Mouse (Mus musculus) mouse trophoblast stem cell (cell line): Measurements from ENCODE around the gene Lsm14a.

Experiments
- in situ Hi-C, 2 experiments: fragments of 300-500 bp; cut with MseI, MboI; formaldehyde crosslinking; loops; 2 replicates in 1 of 2; 3 replicates in 1 of 2; pipeline ENCODE4 v1.15.1; 2025

Lsm14a gene

DNA sequence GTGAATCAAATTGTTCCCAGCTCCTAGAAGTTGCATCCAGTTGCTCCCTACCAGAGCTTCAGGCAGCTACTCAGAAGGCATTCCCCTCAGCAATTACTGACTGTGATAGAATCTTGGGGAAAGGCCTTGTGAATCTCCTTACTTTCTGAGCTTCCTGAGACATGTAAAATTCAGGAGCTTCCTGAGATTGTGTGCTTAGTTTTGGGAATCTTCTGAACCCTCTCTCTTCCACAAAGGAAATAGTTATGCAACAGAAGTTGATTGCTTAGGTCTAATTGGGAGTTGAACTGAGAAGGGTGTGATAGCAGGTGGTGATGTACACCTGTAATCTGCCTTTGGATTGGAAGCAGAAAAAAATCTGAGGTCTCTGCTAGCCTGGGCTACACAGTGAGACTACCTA is at the start of gene Lsm14a:
Lsm14a (minus strand) TSS at position 101 of the 400 bp plus-strand sequence.
- in situ Hi-C loops, result no loop called here

DNA sequence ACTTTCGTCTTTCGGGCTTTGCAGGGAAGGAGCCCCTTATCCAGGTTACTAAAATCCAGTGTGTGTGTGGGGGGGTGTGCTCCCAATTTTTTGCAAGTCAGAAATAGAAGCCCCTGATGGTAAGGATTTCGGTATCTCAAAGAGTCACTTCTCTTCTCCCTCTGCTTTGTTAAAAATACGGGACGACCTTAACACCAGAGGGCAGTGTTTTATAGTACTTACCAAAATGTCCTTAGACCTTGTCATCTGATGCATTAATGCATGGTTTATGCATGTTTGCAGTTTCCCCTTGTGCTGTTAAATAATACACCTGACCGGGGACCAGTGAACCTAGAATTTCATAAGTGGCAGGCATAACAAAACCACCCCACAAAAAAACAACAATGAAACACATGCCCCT is 45.8 kb upstream of the Lsm14a start:
- in situ Hi-C loops, result no loop called here

DNA sequence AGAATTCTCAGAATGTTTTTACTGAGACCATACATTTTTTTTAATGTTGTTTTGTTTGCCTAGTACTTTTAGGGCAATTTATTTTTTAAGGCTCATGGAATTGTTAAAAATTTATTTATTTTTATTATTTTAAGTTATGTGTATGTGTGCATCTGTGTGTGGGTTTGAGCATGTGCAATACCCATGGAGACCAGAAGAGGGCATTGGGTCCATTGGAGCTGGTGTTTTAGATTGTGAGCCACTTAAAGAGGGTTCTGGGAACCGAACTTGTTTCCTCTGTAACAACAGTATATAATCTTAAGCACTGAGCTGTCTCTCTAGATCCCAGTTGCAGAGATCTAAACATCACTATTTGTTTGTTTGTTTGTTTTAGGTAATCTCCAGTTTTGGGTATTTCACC is 40.5 kb upstream of the Lsm14a start:
- in situ Hi-C loops, result no loop called here

DNA sequence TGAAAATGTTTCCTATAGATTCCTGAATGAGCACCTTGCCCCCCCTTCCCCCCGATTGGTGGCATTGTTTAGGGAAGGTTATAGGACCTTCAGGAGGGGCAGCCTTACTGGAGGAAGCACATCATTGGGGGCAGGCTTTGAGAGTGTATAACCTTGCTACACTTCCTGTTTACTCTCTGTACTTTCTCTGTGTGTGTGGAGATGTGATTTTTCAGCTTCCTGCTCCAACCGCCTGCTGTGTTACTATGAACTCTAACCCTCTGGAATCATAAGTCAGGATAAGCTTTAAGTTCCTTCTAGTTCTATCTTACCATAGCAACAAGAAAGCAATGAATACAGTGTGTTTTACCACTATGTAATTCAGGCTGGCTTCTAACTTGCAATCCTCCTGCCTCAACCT is 28.1 kb upstream of the Lsm14a start:
- in situ Hi-C loops, result no loop called here

DNA sequence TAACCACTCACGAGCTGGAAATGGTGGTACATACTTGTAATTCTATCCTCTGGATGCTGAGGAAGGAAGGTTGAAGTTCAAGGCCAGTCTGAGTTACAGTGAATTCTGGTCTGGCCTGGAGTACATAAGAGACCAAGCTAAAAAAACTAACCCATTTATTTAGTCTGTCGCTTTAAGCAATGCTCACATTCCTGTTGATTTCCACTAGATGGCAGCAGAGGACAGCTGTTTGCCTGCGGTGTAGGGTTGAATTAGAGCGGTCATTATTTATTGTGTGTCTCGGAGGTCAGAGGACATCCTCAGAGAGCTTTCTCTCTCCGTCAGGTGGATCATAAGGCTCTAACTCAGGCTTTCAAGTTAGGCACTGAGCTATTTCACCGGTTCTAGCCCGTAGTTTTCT is 14.4 kb upstream of the Lsm14a start:
- in situ Hi-C loops, result loop anchor here (10.0 kb wide), 3 partner anchors 107 to 267 kb away; no protein-coding TSS in a partner anchor

DNA sequence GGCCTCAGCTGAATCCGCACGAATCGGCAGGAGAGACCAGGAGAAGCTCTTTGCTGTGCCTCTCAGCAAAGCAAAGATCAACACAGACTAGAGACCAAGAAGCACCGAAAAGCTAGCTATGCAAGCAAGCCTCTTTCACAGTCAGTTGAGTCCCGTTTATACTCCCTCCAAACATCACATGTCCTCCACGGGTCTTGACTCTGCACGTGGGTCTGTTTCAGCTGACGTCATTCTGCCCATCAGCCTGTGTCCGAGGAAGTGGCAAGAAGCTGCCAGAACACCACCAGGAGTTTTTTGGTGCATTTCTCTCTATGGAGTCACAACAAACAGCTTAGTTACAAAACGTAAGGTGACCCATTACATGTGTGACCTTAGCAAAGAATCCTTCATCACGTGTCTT is 10.8 kb upstream of the Lsm14a start:
- in situ Hi-C loops, result loop anchor here (10.0 kb wide), 3 partner anchors 111 to 271 kb away; no protein-coding TSS in a partner anchor

DNA sequence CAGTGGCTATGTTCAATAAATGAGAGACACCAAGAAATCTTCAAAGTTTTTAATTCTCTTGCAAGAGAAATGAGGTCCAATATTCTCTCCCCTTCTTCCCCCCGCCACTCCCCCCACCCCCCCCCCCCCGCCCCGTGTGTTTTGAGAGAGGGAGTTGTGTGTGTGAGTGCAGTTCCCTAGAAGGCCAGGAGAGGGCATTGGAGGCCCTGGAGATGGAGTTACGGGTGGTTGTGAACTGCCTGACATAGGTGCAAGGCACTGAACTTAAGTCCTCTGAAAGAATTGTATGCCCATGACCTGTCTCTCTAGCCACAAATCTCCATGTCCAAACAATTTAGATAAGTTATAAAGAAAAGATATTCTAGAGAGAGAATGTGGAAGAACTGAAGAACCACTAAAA is 7.0 kb upstream of the Lsm14a start:
- in situ Hi-C loops, result loop anchor here (10.0 kb wide), 3 partner anchors 115 to 275 kb away; no protein-coding TSS in a partner anchor

DNA sequence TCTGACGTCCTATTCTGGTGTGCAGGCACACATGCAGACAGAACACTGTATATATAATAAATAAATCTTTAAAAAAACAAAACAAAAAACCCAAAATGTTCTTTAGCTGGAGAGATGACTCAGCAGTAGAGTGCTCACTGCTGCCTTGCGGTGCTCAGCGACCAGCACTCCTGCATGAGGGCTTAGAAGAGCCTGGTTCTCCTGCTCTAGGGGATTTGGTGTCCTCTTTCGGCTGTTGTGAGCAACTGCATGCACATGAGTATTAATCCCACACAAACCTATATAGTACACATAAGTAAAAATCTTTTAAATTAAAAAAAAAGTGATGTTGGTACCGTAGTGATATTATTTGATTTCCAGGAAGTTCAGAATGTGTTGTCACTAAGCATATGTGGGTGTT is 5.7 kb upstream of the Lsm14a start:
- in situ Hi-C loops, result no loop called here

DNA sequence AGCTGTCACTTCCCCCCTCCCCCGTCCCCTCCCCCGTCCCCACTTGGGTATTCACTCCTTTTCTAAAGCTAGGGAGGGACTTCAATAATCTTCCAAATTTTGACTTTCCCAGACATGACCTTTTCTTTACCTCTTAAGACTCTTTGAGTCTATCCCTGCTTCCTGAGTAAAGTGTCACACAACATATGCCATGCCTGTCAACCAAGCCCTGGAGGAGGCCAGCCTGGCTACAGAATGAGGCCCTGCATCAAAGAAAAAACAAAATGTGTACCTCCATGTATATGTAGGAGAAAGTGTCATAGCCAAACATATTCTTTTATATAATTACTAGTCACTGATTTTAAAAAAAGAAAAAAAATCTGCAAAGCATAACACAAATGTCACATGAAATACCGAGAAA is 3.7 kb upstream of the Lsm14a start:
- in situ Hi-C loops, result no loop called here

DNA sequence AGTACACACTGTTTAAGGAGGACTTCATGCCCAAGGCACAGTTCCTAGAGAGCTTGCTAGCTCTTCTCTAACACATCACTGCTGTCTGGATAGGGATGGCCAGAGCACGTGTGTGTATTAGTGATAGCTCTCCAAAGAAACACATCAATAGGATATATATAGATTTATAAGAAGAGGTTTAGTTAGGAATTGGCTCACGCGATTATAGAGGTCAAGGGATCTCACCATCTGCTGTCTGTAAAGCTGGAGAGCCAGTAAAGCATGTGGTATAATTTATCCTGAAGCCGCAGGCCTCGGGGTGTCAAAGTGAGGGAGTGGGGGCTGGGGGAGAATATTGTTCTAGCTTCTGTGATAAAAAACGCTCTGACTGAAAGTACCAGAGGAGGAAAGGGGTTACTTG is 2.6 kb upstream of the Lsm14a start:
- in situ Hi-C loops, result no loop called here

DNA sequence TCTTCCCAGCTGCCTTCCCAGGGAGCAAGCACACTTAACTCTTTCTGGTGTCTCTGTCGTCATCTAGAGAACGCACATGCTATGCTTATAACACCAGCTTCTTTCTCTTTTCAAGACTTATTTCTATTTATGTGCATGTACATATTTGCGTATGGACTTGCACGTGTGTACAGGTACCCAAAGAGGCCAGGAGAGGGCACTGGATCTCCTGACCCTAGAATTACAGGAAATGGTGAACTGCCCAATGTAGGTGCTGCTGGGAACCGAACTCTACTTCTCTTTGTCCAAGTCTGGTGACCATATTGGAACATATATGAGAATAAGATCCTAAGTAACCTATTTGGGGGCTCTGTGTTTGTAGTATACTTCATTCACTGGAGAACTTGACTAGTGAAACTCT is 1.5 kb upstream of the Lsm14a start:
- in situ Hi-C loops, result no loop called here

DNA sequence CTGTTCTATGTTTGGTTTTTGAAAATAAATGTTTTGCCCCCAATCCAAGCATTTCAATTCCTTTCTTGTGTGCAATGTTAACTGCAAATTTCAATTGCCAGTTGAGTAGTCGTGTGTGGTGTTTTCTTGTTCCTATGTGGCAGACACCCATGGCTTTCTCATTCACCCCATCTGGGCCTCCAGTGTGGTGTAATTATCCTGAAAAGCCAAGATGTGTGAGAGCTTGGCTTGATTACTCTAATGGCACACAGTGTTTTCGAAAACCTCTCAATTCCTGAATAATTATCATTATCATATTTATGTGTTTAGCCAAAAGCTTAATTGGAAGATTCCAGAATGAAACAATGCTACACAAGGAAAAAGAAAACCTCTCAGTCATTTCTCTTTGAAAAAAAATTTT is 976 bp upstream of the Lsm14a start:
- in situ Hi-C loops, result no loop called here

DNA sequence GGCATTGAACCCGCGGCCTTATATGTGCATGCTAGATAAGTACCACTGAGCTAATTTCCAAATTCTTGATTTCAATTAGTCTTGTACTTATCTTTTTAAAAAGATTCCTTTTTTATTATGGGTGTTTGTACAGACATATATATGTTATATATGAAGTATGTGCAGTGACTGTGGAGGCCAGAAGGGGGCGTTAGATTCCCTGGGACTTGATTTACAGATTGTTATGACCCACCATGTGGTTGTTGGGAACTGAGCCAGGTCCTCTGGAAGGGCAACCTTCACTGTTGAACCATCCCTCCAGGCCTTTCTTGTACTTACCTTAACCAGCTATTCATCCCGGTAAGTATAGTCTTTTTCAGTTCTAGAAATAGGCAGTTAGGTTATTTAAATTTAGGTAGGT is 780 bp downstream of the Lsm14a start:
- in situ Hi-C loops, result no loop called here

DNA sequence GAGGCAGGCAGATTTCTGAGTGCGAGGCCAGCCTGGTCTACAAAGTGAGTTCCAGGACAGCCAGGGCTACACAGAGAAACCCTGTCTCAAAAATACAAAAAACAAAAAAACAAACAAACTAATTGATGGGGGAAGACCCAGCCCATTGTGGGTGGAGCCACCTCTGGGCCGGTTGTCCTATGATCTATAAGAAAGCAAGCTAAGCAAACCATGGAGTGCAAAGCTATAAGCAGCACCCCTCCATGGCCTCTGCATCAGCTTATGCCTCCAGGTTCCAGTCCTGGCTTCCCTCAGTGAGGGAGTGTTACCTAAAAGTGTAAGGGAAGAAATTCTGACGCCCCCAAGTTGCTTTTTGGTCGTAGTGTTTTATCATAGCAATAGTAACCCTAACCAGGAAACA is 1.4 kb downstream of the Lsm14a start:
- in situ Hi-C loops, result no loop called here

DNA sequence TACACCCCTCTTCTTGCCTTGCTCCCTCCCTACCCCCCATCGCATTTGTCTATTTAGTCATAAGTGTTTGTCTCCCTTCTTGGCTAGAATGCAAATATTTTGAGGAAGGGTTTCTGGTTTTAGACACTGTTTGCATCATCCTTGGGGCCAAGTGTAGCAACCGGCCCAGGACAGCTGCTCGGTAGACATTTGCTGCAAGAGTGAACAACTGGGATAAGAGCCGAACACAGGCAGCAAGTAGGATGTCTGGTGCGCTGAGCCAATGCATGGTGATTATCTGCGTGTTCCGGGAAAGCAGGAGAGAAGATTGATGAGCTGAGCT is 2.3 kb downstream of the Lsm14a start:
- in situ Hi-C loops, result no loop called here

DNA sequence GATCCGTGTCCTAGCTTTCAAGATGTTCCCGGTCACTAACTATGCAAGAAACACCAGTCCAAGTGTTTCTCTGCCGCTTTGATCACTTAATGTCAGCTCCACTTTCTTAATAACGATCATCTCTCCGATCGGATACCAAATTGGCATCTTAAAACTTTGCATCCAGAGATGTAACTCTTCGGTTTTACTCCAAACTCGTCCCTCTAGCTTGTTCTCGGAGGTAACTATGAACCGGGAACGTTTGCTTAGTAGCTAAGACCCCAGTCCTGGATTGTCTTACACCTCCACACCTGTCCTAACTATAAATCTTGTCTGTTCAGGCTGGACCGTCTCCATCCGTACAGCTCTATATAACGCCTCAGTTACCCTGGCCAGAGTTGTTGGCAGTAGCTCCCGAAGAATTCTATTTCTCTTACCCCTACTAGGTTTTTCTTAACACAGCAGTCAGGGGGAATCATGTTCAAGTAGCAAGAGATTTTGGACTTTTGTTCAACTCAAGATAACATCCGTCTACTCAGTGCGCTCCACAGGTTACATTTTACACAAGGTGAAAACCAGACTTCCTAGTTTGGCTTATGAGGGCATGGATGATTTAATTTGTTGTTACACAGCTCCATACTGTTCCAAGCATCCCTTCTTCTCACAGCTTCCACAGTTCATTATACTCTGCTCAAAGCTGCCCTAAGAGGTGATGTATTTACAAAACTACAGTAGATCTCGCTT is 2.8 kb downstream of the Lsm14a start:
- in situ Hi-C loops, result no loop called here

DNA sequence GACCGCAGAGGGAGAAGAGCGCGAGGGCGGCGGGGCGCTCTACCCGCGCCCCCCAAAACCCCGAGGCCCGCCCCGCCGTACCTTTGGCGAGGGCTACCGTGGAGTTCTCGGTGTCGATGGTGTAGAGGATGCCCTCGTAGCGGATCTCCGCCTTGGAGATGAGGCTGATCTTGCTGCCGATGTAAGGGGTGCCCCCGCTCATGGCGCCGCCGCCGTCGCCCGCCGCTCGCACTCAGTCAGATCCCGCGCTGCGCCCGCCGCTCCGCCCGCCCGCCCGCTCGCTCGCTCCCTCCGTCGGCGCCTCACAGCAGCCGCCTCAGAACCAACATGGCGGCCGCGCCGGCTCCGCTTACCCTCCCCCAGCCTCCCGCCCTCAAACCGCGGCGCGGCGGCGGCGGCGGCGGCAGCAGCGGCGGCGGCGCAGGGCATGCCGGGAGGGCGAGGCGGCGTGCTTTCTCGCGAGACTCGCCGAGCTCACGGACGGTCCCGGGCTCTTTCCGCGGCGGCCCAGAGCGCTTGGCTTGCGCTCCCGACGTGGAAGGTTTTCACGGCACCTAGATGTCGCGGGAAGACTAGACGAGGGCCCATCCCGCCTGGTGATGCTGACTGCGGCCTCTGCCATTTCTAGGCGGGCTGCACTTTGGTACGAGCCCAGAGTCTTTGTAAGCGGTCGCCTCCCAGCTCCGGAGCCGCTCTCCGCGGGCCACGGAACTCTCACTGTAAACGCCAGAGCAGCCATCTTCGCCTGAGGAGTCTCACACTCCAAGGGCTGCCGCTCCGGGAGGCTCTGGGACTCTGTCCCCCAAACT is 3.6 kb downstream of the Lsm14a start:
- in situ Hi-C loops, result no loop called here

DNA sequence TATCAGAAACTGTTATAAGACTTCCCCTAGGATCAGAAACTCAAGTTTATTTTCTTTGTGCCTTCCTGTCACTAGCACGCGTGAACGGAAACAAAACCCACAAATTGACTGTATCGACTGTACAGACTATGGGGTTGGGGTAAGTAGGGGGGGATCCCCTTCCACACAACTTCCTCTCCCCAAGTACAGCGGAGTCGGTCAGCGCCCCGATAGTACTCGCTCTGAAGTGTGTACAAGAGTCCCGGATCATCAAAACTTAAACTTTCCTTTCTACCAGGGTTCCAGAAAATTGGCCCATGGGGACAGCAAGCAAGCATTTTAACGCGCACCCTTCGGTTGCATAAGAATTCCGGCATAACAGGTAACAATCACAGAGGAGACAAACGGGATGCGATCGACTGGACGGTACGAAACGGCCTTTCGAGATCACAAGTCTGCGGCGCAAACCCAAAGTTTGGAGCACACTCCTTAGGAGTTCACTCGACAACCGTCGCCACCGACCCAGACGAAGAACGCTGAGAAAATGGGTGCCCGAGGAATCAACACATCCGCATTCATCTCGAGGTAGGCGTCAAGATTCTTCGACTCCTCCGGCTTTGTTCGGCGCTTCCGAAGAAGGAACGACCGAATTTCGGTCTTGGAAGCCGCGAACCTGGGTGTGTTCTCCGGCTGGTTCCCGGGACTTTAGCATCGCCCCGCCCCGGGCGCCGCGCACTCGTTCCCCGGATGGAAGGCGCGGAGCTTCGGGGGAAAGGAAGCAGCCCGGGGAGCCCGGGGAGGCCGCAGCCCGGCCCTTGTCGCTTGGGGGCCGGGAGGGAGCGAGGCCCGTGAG is 4.5 kb downstream of the Lsm14a start:
- in situ Hi-C loops, result no loop called here

DNA sequence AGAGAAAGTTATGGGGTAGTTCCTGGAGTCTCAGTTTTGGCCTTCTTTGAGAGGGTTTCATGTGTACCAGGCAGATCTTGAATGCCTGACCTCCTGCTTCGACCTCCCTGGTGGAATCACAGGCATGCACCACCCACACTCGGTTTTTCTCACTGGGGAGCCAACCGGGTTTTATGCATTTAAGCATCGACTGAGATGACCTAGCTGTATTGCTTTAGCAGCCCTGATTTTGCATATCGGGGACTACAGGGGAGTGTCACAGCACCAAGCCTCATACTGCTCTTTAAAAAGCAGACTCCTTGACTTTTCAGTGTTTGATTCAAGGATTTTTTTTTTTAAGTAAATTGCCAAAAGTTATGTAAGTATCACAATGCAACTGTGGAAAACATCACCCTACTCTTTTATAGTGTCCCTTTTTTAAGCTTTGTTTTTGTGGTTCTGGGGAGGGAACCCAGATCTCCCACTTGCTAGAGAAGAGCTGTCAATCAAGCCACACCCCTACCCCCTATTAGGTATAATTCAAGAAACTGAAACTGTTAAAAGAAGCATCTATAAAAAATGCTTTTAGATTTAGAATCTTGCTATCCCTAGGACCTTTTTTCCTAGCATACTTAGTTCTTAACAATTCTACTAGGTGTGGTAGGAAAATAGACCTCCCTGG is 5.2 kb downstream of the Lsm14a start:
- in situ Hi-C loops, result no loop called here

DNA sequence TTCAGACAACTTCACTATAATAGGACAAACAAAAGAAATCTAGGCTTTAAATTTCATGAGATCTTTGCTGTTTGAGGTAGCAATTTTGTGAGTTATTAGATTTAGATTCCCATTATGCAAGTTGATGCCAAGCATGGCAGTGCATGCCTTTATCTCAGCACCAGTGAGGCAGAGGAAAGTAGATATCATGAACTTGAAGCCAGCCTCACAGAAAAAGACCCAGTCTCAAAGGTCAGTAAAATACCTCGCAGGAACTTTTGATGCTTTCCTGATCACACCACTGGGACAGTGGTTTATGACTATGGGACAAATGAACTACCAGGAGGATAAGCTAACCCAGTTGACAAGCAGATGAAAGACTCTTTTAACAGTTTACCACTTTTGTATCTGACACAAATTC is 10.3 kb downstream of the Lsm14a start:
- in situ Hi-C loops, result no loop called here

DNA sequence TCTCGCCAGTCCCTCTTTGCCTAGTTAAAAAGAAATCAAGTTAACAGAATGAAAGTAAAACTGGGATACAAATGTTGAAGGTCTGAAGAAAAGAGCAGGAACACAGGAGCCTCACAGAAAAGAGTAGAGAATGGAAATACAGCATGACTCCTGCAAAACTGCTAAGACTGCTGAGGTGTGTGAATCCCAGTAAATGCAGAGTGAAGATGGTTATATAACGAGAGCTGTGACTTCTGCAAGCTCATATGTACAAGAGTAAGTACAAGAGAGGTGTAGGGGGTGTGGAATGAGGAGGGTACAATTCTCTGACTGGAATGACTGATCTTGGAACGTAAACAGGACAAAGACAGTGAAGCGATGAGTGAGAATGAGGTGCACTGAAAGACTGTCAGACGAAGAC is 11.4 kb downstream of the Lsm14a start:
- in situ Hi-C loops, result no loop called here

DNA sequence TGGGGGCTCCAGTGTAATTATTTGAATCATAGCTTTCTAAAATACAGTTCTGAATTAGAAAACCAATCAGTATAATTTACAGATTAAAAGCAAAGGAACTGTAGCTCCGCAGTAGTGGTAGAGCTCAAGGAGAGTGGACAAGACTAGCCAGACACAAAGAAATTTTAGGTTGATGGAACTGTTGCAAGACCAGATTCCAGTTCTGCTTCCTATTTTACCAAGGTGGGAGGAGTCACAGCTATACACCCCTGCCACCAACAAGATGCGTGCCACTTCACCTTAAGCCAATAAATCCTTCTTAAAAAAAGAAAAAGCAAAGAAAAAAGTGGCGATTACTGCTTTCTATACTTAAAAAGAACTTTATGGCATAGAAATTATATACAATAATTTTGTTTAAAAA is 12.8 kb downstream of the Lsm14a start:
- in situ Hi-C loops, result no loop called here
